Mouse (Mus musculus) embryo, embryonic 11.5 days (tissue): ENCODE measurements around the gene 4933402D24Rik.

Source experiments
- DNase-seq: peaks from one replicate; pipeline ENCODE4 v3.0.0-alpha.2; 2012; ENCODE audit warnings: low read depth, low spot score

Gene 4933402D24Rik

DNA sequence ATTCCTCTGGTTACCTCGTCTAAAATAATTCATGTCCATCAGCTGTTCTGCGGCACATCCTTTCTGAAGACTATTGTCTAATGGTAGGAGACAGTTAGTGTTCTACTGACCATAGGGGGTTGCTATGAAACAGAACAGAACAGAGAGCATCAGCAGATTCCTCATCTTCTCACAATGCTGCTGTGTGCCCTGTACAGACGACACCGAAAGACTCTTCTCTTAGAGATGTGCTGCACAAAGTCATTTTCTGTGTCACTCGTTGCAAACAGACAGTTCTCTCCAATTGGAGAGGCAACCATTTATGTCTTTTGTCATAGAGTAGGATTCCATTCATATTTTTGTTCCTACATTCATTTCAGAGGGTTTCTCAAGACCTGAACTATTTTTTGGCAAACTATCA lies at the start of gene 4933402D24Rik:
Gene 4933402D24Rik (minus strand): TSS at position 101 of the 400 bp plus-strand sequence.
- no peak for DNase-seq

DNA sequence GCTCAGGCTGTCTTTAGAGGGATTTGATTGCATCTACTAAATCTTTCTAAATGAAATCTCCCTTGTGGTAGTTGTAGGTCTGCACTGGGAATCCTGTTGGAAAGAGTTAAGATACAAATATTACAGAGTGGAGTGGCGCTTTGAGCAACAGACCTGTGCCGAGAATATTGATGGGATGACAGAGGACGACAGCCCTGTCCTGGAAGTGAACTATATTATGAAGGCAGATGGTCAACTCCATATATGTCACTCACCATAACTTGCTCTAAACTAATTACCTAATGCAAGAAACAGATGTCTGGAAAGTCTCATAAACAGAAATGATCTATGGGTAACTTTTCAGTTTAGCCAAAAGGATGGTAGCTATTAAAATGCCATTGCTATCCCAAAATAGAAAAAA lies 39.5 kb upstream of the 4933402D24Rik start:
- no peak for DNase-seq

- DNase-seq, result no peak
Observed at GRCm38 (mm10) chr1:63805095-63805494, 36.0 kb upstream of the 4933402D24Rik start.

DNA sequence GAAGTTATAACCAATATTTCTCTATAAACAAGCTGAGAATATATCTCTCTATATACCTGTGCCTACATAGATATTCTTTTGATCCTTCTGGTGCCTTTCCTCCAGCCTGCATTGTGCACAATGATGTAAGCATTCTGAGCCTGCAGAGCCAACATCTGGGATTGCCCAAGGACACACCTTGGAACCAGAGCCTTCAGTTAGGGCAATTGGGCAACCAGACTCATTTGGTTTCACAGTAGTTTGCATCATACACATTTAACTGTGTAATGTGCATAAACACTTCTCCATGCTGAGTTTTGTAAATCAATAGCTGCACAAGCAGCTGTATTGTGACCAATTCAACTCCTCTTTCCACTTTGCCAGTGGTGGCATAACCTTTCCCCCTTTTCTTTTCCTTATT lies 25.3 kb upstream of the 4933402D24Rik start:
- DNase-seq, result no peak

GRCm38 (mm10) chr1:63776902-63777630 lies 8.0 kb upstream of the 4933402D24Rik start:
- DNase-seq, result no peak

GRCm38 (mm10) chr1:63776396-63776795 lies 7.3 kb upstream of the 4933402D24Rik start:
- no peak for DNase-seq

- DNase-seq, result no peak
Observed at GRCm38 (mm10) chr1:63770309-63770708, 1.2 kb upstream of the 4933402D24Rik start.

DNA sequence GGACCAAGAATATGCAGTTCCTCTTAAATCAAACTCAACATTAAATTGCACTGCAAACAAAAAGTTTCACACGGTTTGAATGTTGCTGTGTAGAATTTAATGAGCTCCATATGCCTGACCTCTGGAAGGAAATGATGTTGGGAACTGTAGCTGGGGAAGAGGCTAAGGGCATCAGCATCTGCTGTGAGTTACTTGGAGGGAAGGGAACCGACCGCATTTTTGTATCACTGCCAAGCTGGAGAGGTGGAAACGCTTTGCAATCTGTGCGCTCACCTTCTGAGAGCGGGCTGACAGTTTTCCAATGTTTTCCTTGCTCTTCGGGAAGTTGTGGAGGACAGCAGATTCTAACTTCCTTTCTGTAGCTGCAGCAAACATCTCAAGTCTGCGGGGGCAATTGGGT lies 955 bp downstream of the 4933402D24Rik start:
- no peak for DNase-seq

GRCm38 (mm10) chr1:63764395-63764794 lies 4.7 kb downstream of the 4933402D24Rik start:
- no peak for DNase-seq

DNA sequence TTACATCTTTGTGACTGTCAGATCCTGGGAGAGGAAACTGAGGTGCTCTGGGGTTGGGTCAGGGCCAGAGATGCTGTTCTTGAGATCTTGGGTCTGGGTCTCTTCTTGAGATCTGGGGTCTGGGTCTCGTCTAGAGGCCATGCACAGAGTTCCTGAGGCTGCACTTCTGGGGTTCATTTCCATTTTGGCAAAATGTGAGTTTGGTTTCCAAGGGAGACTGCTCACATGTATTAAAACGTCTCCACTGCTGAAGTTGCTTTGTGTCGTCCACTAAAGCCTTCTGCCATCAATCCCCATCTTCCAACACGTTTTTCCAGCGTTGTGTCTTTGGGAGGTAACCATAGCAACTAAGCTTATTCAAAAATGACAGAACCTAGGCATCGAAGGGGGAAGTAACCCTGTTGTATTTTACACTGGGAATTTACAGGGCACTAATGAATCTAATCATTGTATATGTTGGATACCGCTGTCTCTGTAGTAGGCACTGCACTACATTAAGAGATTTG lies 5.1 kb downstream of the 4933402D24Rik start:
- no peak for DNase-seq

GRCm38 (mm10) chr1:63763212-63763694 lies 5.8 kb downstream of the 4933402D24Rik start:
- no peak for DNase-seq

GRCm38 (mm10) chr1:63756005-63756404 lies 13.1 kb downstream of the 4933402D24Rik start:
- no peak for DNase-seq

DNA sequence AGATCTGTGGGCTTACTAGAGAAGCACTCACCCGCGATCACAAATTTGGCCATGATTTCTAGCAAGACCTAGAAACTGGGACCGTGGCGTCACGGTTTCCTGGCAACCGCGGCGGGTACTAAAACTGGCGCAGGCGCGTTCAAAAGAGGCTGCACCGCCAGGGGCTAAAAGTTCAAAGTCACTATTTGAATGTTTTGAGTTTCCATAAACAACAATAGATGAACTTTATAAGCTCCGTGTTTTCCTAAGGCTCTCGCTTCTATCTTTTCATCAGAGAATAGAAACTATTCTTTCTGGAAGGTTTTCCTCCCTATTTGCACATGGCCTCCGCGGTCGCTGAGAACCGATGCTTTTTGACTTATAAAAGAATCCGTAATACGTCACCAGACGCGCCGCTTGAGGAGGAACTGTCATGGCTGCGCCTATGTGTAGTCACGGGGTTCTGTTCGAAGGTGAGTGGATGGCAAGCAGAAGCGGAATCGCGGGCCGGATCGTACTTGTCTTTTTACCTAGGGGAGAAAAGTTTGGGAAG lies 38.8 kb downstream of the 4933402D24Rik start, which contains the start of the genes Mdh1b and Fastkd2:
Gene Mdh1b (minus strand): TSS at position 79 of the 532 bp plus-strand sequence.
Gene Fastkd2 (plus strand): TSS at position 375 of the 532 bp plus-strand sequence.
- DNase-seq, result peak; percentile 88

GRCm38 (mm10) chr1:63729796-63730195 lies 39.3 kb downstream of the 4933402D24Rik start:
- no peak for DNase-seq

DNA sequence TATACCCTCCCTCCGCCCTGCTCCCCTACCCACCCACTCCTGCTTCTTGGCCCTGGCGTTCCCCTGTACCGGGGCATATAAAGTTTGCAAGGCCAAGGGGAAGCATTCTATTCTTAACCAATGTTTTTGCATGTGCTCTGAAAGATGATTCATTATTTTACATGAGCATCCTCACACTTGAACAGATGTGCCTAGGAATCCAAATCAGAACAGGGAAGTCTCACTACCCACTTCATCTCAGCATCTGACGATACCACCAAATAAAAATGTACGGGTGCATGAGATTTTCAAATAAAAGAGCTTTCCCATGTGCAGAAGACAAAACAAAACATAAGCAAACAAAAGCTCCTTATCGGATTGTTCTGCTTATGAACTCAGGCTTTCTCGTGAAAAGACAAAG lies 48.9 kb downstream of the 4933402D24Rik start:
- no peak for DNase-seq

- DNase-seq, result no peak
Observed at GRCm38 (mm10) chr1:63708876-63709275, 60.2 kb downstream of the 4933402D24Rik start.

- DNase-seq, result peak; percentile 8
Observed at GRCm38 (mm10) chr1:63705733-63706132, 63.3 kb downstream of the 4933402D24Rik start.
